Mouse (Mus musculus) kidney, adult 9 months (tissue): ENCODE data around the gene Ssbp3.

ENCODE experiments used
- DNase-seq: peaks from one replicate; pipeline ENCODE4 v3.0.0; 2022

The Ssbp3 gene

DNA sequence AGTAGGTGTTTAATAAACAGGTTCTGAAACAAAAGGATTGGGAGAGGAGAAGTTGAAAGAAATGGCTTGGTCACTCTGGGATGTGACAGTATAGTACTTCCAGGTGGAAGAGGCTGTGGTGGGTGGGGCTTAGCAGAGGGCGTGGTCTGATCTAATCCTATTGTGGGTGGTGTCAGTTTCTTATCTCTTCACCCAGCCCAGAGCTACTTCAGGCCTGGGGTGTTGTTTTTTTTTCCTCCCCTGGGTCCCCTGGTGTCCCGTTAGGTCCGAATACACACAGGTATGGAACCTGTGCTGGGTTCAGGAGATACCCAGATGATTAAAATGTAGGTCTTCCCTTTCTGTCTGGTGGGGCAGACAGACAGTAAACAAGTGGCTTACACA, 2.1 kb upstream of the Ssbp3 start:
- peak; percentile 75 for DNase-seq

DNA sequence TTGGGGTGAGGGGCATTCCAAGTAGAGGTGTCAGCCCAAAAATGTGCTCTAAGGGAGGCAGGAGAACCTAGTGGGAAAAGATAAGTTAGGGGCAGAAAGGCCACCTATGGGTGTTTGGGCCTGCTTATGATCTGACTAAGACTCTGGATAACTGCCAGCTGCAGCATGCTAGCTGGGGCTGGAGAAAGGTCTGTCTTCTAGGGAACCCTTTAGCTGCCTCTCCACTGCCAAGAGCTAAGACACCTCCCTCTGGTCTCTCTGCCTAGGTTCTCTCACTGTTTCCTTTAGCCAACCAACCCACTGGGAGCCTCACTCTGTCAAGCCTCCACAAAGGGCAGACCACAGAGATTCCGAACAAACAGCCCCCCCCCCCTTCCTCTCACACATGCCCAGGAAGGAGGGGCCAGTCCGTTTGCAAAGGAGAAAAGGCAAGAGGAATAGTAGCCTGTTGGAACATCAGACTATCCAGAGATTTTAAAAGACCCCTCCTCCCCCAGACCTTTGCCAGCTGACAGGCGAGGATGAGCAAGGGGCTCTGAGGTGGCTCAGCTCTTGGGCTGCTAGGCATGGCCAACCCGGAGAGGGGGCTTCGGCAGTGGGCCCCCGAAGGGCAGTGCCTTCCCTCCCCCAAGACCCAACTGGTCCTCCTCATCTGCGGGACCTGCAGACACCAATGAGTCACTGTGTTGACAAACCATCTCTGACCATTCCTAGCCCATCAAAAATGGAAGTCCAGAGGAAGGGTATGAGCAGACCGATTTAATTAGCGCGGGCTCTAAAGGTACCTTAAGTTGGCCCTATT, 1.4 kb upstream of the Ssbp3 start:
- peak; percentile 61 for DNase-seq

DNA sequence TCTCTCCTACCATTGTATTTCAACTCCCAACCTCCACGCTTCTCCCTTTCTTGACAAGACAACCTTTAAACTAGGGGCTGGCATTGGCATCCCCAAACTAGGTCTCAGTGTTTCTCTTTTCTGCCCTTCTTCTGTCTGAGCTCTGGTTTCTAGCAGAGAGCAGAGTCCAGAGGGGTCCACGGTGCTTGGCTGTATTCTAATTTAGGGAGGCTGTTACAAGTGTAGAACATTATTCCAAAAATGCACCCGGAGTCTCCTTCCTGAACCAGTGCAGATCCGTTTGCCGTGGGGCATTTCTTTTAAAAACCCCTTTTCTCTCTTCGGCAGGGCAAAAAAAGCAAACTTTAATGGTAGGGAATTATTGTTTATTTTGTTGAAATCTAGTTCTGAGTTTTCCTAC, 704 bp upstream of the Ssbp3 start:
- DNase-seq, result no peak

DNA sequence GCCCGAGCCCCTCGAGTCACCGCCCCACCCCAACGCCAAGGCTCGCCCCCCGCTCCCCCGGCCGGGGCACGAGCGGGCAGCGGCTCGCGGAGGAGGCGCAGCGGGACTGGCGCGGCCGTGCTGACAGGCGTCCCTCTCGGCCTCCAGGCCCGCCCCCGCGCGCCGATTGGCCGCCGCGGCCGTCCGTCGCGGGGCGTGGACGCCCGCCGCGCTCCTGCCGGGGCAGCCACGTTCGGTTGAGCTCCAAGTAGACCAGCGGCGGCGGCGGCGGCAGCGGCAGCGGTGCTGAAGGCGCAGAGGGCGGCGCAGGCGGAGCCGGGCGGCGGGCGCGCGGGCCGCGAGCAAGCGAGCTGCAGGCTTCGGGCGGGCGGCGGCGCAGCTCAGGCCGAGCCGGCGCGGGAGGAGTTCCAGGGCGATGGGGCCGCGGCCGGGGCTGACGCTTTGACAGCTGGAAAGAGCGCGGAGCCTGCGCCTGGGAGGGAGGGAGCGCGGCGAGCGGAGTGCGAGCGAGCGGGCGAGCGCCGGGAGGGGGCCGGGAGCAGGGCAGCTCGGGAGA, 823 bp downstream of the Ssbp3 start:
- DNase-seq, result peak; percentile 95

DNA sequence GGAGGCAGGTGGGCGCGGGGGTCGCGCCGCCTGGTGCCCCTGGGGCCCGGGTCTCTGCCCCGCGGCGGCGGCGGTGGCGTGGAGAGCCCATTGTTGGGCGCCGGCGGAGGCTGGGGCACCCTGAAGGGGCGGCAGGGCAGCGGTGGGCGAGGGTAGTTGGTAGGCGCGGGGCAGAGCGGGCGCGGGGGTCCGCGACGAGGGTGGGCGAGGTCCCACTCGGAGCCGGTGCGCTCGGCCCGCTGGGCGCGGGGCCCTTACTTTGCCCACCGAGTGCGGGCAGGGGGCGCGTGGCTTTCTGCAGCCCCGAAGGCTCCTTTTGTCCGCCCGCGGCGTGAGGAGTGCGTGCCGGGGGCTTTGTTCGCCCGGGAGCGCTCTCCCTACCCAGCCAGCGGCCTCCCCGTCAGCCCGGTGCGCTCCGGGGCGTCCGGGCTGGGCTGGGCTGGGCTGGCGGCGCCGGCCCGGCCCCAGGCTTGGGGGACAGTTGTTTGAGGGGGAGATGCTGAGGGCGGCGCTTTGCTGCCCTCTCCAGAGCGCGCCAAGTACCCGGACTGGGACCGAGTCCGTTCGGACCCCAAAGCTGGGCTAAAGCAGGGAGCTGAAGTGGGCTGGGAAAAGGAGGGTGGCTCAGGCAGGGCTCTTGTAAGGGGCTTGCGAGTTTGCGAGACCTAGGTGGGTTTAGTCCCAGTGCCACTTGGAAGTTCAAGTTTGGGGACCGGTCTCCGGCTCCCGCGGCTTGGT, 1.6 kb downstream of the Ssbp3 start:
- DNase-seq, result no peak

DNA sequence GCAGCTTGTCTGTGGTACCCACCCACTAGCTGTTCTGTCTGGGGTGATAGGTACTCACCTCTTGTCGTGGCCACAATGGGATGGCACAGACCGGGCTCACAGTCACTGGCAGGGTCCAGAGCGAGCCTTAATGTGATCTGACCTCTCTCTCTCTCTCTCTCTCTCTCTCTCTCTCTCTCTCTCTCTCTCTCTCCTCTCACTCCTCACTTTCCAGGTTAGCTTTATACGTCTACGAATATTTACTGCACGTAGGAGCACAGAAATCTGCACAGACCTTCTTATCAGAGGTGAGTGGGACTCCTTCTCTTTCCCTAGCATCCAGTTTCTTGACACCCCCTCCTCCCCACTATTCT, 2.2 kb downstream of the Ssbp3 start:
- no peak for DNase-seq

DNA sequence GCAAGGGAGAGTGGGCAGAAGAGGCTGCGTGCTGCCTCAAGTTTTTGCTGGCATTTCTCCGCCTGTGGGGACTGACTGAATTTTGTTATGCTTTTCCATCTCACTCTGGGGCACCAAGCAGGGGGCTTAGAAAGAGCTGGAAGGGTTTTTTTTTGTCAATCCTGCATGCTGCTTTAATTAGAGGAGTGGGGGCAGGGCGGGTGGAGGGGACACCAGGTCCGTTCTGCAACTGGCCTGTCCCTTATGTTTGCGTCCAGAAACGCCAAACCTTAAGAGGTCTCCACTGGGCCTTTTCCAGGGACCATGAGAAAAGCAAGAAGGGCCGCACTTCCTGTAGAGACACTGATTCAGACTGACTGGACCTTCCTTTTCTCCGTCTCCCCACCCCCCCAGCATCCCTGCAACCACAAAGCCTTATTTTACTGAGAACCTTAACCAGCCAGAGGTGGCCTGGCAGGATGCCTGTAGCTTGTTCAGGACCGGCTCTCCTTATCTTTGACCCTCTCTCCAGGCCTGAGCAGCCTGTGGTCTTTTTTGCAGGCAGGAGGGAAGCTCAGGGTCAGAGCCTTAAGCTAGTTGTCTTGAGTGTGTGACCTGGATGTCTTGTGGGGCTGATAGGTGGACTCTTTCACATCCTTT, 3.0 kb downstream of the Ssbp3 start:
- no peak for DNase-seq

DNA sequence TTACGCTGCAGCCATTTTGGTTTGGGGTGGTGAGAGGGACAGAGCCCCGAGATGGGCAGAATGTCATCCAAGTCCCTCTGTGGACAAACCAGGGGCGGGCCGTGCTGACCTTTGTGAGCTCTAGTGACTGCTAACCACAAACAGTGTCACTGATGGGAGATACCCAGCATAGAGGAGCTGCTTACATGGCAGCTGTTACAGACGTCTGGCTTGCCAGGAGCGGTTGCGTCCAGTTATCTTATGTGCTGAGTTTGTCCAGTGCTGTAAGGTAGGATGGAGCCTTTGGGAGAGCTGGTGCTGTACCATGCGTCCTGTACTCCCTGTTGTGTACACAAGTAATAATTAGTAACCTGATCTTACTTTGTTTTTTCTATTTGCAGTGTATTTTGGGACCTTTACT, 4.8 kb downstream of the Ssbp3 start:
- DNase-seq, result no peak

DNA sequence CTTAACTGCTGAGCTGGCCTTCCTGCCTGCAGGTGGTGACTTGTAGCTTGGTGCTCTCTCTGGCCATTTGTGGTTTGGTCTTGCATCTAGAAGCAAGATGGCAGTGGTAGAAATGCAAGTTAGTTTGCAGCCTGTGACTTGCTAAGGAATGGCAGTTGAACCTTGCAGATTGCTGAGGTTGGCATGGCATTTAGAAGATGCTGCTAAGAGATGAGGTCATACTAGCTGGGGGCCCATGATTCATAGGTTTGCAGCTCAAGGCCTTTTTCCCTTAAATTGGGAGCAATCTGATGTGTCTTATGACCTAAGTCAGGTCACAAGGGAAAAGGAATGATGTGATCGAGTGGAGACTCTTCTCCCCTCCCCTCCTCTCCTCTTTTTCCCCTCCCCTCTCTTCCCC, 7.8 kb downstream of the Ssbp3 start:
- no peak for DNase-seq

DNA sequence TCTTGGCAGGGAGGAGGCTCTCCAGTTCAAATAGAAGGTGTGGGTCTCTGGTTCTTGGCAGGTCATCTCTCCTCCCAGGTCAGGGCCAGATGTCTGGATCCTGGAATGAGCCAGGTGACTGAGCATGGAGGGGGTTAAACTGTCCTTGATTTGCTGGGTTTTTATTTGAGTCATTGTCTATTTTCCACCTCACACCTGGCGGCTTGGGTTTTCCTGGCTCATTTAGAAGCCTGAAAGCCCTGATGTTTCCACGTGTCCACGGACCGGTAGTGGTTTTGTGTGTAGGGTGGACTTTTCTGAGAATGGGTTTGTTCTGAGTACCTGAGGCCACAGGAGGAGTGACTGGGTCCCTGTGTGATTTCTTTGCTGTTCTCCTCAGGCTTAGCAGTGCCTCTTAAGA, 9.6 kb downstream of the Ssbp3 start:
- DNase-seq, result no peak

DNA sequence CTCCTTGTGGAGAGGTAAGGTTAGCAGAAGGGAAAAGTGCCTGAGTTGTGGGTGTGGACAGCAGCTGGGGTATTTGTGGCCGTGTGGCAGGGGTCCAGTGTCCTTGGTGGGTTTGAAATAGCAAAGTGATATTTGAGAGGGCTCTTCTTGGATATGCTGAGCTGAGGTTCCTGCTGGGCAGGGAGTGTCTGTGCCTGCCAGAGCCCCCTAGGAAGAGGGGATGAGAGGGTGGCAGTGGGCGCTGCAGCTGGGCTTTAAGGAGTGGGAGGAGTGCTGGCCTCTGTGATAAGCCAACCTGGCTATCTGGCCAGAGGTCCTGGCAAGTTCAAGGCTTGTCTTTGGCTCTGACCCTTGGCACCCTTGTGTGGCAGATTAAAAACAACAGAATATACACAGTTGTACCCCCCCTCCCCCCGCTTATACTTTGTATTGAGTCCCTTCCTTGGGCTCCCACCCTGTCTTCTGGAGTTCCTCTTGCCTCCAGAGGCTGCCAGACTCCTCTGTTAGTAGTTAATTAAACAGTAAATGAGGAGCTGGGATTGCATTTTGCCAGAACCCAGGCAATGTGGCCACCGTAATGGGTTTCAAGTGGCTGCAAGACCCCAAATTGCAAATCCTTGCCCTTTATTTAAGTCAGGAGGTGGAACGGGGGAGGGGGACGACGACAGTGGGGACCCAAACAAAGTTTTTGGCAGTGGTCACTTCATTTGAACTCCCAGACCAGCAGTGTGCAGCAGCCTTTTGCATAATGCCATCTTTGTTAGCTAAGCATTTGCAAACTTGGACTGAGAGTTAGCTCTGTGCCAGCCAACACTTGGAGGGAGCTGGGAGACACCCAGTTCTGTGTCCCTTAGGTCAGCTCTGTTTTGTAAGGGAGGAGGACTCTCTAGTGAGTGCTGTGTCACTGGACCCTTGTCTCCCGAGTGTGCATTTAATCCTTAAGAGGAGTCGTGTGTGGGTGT, 11.2 kb downstream of the Ssbp3 start:
- DNase-seq, result no peak

DNA sequence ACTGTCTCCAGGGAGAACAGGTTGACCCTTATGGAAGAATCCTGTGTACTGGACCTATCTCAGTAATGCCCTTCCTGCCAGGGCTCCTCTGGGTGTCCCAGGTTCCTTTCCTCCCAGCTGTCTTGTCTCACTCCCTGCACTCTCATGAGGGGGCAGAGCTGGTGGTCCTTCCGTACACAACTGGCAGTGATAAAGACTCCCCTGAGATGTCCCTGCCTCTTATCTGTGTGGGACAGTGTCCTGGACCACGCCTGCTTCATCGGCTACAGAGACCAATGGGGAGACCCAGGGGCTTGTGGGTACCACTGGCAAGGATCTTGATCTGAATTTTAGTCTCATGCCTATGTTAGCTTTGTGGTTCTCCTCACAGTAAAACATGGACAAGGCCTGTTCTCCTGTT, 12.4 kb downstream of the Ssbp3 start:
- no peak for DNase-seq

DNA sequence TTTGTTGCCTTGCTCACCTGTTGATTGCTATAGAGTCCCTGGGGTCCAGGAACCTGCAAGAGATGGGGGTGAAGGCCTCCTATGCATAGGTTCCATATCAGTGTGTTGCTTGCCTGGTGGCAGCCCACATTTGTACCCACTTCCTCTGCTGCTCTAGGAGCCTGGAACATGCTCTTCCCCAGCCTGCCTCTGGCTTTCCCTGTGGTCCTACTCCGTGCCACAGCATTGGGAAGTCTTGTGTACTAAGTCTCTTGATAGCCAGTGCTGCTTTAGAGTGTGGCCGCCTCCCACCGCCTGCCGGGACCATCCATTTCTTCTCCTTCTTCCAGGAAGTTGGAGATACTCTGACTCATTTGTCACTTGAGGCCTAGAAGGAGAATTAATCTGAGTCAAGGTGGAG, 13.7 kb downstream of the Ssbp3 start:
- no peak for DNase-seq

DNA sequence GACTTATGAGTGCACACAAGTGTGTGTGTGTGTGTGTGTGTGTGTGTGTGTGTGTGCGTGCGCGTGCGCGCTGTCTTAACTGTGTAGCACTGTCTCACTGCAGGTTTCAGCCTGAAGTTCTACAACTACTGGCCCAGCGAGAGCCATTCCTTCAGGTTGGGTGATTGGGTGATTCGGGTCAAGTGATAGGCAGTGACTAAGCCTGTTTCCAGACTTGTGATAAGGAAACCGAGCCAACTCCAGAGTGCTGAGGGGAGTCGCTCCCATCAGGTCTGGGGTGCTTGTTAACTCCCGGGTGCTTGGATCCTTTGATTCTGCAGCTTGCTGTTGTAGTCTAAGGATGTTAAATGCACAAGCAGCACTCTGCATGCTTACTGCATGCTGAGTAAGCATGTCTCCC, 14.4 kb downstream of the Ssbp3 start:
- no peak for DNase-seq

DNA sequence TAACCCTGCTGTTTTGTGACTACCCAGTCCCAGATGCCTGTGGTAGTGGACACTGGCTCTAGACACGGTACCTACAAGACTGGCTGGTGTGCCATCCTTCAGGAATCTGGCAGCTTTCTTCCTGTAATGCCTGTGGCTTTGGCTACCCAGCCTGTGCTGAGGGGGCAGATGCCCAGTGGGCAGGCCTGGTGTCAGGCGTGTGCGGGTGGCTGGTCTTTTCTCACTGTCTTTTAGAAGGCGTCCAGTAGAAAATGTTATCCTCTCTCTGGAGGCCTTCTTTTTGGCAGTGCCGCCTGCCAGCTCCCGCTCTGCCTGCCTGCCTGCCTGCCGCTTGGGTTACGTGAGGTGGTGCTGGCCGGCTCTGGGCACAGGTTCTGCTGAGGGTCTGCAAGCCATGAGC, 15.9 kb downstream of the Ssbp3 start:
- no peak for DNase-seq

DNA sequence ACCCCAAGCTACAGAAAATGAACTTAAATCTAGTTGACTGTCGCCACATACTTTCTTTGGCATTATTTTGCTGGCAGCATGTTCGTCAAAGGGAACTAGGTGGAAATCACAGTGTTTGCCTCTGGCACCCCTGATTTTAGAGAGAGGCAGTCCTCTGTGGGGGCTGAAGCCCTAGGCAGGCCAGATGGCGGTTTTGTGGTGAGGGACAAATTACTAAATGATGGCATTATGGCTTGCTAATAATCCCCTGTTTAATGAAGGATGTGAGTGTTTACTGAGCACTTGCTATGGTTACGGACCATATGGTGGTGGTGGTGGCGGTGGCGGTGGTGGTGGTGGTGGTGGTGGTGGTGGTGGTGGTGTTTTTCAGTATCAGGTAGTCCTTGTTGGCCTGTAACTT, 16.5 kb downstream of the Ssbp3 start:
- DNase-seq, result no peak

DNA sequence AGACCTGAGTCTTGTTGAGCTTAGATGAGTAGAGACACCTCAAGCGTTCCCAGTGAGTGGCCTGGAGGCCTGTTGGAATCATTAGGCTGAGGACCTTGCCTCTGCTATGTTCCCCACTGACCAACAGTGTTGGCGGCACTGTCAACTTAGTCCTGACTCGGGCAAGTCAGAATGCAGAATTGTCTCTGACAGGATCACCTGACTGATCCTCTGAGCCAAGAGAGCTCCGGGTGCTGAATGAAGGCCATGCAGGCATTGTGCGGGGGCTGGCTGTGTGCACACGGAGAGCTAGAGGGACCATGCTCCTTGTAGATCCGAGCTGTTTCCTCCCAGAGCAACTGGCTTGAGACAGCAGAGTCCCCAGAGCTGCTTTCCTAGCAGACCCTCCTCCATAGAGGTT, 18.5 kb downstream of the Ssbp3 start:
- DNase-seq, result no peak

DNA sequence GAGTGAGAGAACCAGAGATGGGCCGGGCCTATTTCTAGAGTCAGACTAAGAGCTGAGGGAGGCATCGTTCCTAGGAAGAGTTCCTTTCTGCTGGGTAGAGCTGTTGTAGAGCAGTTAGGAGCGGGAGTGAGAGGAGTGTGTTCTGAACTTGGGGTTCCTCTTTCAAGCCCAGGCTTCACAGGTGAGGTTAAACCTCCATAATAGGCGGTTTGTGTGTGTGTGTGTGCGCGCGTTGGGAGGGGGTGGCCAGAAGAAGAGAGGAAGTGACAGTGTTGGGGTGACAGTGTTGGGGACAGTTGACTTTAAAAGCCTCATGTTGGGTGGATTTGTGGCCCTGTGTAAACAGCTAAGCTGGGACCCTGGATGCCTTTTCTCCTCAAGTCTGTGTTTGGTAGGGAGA, 22.1 kb downstream of the Ssbp3 start:
- no peak for DNase-seq

DNA sequence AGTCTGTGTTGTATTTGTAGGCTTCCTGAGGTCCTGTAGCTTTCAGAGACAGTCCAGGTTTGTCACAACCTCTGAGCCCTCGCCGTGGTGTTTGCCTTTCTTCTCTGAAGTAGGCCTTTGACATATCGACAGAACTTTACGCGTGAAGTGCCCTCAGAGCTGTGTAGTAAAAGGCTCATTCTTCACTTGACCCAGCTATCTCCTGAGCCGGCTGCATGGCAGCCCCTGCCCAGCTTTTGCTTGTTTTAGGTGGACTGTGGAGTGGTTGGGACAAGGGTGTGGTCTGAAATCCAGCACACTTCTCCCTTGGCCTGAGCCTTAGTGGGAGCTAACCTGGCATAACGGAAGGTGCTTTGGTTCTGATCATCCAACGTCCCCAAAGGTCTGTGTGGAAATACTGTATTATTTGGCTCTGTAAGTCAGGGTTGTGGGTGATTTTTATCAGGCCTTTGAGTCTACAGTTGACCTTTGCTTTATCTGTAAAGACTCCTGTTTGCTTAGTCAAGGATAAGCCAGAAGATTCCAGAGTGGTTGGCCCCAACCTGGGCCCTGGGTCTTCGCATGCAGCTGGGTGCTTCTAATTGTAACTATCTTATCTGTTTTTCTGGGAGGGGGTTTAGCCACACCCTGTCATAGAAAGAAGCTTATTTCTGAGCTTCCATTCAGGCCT, 23.4 kb downstream of the Ssbp3 start:
- no peak for DNase-seq

DNA sequence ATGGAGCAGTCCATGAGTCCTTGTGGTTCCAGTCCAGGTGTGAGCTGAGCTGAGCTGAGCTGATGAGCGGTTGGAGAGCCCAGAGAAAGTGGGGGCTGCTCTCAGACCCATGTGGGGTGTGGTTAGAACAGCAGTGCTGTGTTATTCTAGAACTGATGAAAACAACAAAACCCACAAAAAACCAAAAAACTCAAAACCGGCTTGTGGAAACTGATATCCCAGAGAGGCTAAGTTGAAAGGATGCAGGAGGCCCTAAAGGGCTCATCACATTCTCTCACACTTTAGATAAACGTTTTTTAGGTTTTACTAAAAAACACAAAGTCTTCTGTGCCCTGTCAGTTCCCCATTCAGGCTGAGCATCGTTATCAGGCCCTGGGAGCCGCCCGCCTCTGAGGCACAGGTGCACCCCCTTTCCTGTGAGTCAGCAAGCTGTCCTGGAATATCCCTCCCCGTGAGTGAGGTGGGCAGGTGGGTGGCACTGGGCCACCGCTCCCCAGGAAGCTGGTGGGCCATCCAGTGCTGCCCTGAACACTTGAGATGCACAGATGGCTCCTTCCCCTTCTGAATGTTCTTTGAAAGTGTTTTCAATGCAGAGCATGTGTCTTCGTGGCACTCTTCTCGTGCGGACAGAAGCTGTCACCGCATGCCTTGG, 24.6 kb downstream of the Ssbp3 start:
- no peak for DNase-seq

DNA sequence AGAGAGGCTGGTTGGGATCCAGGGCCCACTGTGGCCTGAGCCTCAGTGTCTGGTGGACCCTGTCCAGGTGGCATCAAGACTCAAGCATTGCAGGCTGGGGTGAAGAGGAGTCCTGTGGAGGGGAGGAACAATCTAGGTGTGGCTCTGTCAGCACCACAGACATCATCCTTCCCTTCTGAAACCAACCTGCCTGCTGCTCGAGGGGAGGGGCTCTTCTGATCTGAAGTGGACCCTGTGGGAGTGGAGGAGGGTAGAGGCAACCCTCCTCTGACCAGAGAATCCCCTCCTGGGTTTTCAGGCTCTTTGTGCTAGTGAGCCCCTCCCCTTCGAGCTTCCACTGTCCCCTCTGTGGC, 25.1 kb downstream of the Ssbp3 start:
- DNase-seq, result no peak

DNA sequence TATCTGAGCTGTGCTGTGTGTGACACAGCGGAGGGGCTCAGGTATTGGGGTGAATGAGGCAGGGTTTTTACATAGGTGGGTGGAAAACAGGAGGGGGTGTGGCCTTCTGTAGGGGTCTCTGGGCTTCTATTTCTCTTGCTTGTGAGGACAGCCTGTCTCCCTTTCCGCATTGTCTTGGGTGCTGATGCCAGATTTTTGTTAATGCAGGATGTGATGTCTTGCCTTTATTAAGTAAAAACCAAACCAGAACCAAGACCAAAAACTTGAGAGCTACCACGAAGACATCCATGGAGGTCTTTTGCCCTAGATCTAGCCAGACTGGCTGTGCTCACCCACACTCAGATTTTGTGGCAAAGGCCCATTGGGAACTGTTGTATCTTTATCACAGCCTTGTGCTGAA, 25.5 kb downstream of the Ssbp3 start:
- no peak for DNase-seq
